Mouse (Mus musculus) macrophage (primary cell): ENCODE measurements around the gene Atoh7. TPM values are rescaled to one million over a fixed set of nuclear protein-coding genes. Genes with fewer than 3 reads are reported as not detected.
"Not testable (repeated sequence)": the region's sequence is repeated elsewhere in the genome, so short reads cannot be mapped to it uniquely, and the experiment has no call there.

Experiments
- H3K27ac ChIP-seq: fragments of 350-480 bp; formaldehyde crosslinking; 2 replicates; pipeline ENCODE4 v1.9.0; 2021
- H3K36me3 ChIP-seq: fragments of 350-480 bp; formaldehyde crosslinking; 2 replicates; pipeline ENCODE4 v1.9.0; 2021; ENCODE audit errors: inconsistent target
- H3K4me3 ChIP-seq: fragments of 350-480 bp; formaldehyde crosslinking; 2 replicates; pipeline ENCODE4 v1.9.0; 2021; ENCODE audit errors: inconsistent target
- H3K79me2 ChIP-seq: fragments of 350-480 bp; formaldehyde crosslinking; 2 replicates; pipeline ENCODE4 v1.9.0; 2021; ENCODE audit errors: inconsistent target
- WGBS: methylation state at CpG from one replicate; pipeline ENCODE4 v1.1.7; 2026; ENCODE audit warnings: inconsistent platforms; ENCODE audit not compliant: missing documents; 5-methylcytosine and 5-hydroxymethylcytosine counted together
- polyA plus RNA-seq: library from polyadenylated mRNA; stranded (reverse); fragments of 250-400 nt; gene quantifications from 3 replicates; pipeline ENCODE4 v1.2.4, GENCODE M21; 2018; ENCODE audit warnings: inconsistent platforms
- total RNA-seq, 78 experiments: library from RNA; depleted of rRNA; stranded (reverse); fragments of 250-400 nt; gene quantifications; 1 replicate in 9 of 78; 2 replicates in 24 of 78; 3 replicates in 43 of 78; 4 replicates in 2 of 78; pipeline ENCODE4 v1.2.4; 2018; ENCODE audit warnings: inconsistent platforms in 56 of 78

Gene Atoh7
- total RNA-seq (2018; cell fraction: chromatin; rRNA removed): not detected
- not detected for total RNA-seq (2018; cell fraction: cytosol; rRNA removed)
- not detected for total RNA-seq (2018; cell fraction: nucleus; rRNA removed)
- polyA plus RNA-seq: not detected in 3 replicates

GRCm38 (mm10) chr10:63099521-63099920 is at the start of gene Atoh7:
Atoh7 (plus strand) TSS chr10:63099651.
- Histone ChIP-seq H3K79me2 (no peaks in the 10 kb centered on the region), H3K27ac (no peak within 1 kb of the TSS), H3K4me3 (no peak within 1 kb of the TSS), H3K36me3 (no peaks in the 10 kb centered on the region)
- 54% methylated on average over 16 of the region's 16 CpGs for WGBS

DNA sequence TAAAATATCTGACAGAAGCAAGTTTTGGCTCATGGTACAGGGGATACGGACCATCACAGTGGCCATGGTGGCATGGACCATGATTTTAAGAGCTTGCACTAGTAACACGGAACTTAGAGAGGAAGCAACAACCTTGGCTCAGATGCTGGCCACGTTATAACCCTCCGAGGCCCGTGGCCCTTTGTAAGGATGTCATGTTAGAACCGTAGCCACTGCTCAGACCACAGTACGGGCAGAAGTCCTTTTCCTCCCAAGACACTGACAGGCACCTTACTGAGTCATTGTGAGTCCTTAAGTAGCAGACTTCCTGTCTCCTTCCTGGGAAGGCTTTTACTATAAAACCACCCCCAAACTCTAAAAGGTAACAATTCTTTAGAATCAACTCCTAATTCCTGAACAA is 48.2 kb upstream of the Atoh7 start:
- Histone ChIP-seq H3K36me3 (no peaks in the 10 kb centered on the region), H3K4me3 (no peak overlapping the region), H3K79me2 (no peaks in the 10 kb centered on the region), H3K27ac (no peak overlapping the region)
- 28% methylated on average over 7 of the region's 7 CpGs for WGBS

- H3K4me3 ChIP-seq: no peak overlapping the region
- no peaks in the 10 kb centered on the region for H3K36me3 ChIP-seq
- H3K79me2 ChIP-seq: no peaks in the 10 kb centered on the region
- WGBS: 90% methylated on average over 6 of the region's 6 CpGs
- no peak overlapping the region for H3K27ac ChIP-seq
Observed at GRCm38 (mm10) chr10:63052011-63052410, 47.4 kb upstream of the Atoh7 start.

DNA sequence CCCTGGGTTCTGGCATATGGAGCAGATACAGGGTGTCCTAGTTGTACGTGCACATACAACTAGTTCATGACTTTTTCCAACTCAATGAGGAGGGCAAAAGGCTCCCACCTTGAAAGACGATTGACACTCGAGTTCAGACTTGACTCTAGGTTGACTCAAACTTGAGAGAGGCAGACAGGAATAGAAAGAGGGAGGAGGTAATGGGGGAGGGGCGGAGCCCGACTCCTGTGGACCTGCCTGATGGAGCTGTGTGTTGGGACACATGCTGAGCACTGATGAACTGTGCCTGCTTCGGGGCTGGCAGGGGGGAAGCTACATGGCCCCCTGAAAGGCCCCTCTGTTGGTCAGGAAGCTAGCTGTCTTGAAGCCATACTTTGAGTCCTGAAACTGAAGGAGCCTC is 46.4 kb upstream of the Atoh7 start:
- no peaks in the 10 kb centered on the region for H3K79me2 ChIP-seq
- no peak overlapping the region for H3K27ac ChIP-seq
- 59% methylated on average over 6 of the region's 6 CpGs for WGBS
- H3K4me3 ChIP-seq: no peak overlapping the region
- no peaks in the 10 kb centered on the region for H3K36me3 ChIP-seq

DNA sequence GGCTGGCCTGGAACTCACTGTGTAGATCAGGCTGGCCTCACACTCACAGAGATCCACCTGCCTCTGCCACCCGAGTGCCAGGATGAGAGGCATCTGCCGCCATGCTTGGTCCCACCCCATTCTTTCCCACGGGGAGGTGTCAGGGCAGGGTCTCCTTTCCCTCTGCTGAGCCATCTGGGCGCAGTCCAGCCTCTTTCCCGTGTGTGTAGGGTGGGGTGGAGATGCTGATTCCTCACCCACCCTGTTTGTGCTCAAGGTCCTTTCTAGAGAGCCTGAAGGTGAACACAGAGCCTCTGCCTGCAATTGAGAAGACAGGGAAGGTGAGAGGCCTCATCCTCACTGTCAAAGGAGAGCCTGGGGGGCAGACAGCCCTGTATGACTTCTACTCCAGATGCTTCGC is 45.4 kb upstream of the Atoh7 start:
- not testable (repeated sequence) for H3K27ac ChIP-seq, H3K79me2 ChIP-seq, H3K36me3 ChIP-seq, H3K4me3 ChIP-seq
- WGBS: 90% methylated on average over 5 of the region's 6 CpGs

GRCm38 (mm10) chr10:63054586-63054985 is 44.9 kb upstream of the Atoh7 start:
- H3K27ac ChIP-seq: no peak overlapping the region
- H3K4me3 ChIP-seq: no peak overlapping the region
- WGBS: 97% methylated on average over 2 of the region's 2 CpGs
- no peaks in the 10 kb centered on the region for H3K36me3 ChIP-seq
- no peaks in the 10 kb centered on the region for H3K79me2 ChIP-seq

DNA sequence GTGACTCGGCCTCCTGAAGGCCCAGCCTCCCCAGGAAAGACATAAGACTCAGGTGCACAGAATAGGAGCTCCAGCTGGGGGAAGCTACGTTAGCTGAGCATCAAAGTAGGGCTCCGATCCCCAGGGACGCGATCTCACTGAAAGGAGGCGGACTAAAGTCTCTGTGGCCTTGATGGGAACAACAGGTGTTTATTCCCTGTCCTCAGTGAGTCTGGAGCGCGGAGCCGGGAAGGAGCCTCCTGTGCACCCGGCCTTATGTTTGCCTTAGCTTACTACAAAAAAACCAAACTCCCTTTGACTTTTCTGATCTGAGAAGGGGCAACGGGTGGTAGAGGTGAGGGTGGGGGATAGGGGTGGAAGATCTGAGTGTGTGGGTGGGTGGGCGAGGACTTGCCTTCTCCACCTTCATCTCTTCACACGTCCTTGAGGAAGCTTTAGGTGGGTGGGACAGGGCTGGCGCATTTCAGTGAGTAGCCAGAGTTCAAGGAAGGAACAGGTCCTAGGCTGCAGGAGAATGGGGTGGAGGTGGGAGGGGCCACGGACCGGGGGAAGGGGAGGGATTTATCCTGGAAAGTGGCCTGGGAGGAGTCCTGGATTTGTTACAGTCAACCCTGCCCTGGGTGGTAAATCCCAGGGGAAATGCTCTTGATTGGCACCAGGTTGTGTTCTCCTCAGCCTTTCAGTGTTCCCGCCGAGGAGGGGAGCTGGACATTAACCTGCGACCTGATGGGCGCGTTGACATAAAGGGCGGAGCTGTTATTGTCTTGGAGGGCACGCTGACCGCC is 42.3 kb upstream of the Atoh7 start:
- H3K36me3 ChIP-seq: no peaks in the 10 kb centered on the region
- no peak overlapping the region for H3K27ac ChIP-seq
- 82% methylated on average over 24 of the region's 24 CpGs for WGBS
- H3K4me3 ChIP-seq: no peak overlapping the region
- H3K79me2 ChIP-seq: no peaks in the 10 kb centered on the region

GRCm38 (mm10) chr10:63059862-63060261 is 39.6 kb upstream of the Atoh7 start, which contains the start of gene Pbld1:
Pbld1 (plus strand) TSS chr10:63060162.
- WGBS: 96% methylated on average over 2 of the region's 2 CpGs
- Histone ChIP-seq H3K36me3 (no peaks in the 10 kb centered on the region), H3K79me2 (no peaks in the 10 kb centered on the region), H3K27ac (no peak within 1 kb of the TSS), H3K4me3 (no peak within 1 kb of the TSS)

- Histone ChIP-seq H3K27ac (no peak overlapping the region), H3K36me3 (no peaks in the 10 kb centered on the region), H3K4me3 (no peak overlapping the region), H3K79me2 (no peaks in the 10 kb centered on the region)
- WGBS: 34% methylated on average over 11 of the region's 11 CpGs
Observed at GRCm38 (mm10) chr10:63060406-63060805, 39.0 kb upstream of the Atoh7 start.

DNA sequence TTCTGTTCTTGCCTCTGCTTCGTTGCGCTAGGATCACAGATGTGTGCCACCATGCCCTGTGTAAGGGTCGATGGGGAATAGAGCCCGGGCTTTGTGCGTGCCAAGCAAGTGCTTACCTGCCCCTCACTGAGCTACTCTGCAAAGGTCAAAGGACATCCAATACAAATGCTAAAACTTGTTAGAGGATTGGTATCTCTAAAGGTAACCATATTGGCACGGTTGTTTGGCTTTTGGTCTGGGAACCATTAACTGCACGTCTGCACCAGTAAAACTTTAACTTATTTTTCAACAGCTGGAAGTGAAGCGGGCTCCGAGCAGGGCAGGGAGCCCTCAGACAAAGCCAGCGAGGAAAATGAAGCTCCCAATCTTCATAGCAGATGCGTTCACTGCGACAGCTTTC is 38.2 kb upstream of the Atoh7 start:
- WGBS: 95% methylated on average over 10 of the region's 12 CpGs
- H3K27ac ChIP-seq: no peak overlapping the region
- H3K4me3 ChIP-seq: no peak overlapping the region

GRCm38 (mm10) chr10:63062696-63063095 is 36.8 kb upstream of the Atoh7 start:
- Histone ChIP-seq H3K27ac (no peak overlapping the region), H3K4me3 (no peak overlapping the region)

More for the DNA sequence above, 38.2 kb upstream of the Atoh7 start:
- no peaks in the 10 kb centered on the region for H3K36me3 ChIP-seq
- no peaks in the 10 kb centered on the region for H3K79me2 ChIP-seq

DNA sequence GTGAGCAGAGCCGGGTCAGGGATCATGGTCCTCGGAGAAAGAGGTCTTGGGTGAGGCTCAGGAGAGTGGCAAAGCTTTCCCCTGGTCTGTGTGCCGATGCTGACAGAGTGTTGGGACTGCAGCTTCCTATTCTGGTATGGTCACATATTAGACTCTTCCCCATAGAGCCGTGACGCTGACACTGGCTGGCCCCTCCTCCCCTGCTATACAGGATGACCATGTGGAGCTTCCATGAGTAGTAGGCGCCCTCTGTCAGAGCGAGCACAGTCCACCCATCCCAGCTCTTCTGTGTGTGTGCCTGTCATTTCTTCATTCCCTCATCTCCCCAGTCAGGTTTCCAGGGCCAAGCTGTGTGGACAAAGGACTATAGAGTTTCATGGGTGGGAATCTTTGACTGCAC is 36.1 kb upstream of the Atoh7 start:
- 94% methylated on average over 7 of the region's 7 CpGs for WGBS

More at GRCm38 (mm10) chr10:63062696-63063095, 36.8 kb upstream of the Atoh7 start:
- H3K79me2 ChIP-seq: no peaks in the 10 kb centered on the region
- H3K36me3 ChIP-seq: no peaks in the 10 kb centered on the region
- 98% methylated on average over 5 of the region's 5 CpGs for WGBS

GRCm38 (mm10) chr10:63064516-63064915 is 34.9 kb upstream of the Atoh7 start:
- Histone ChIP-seq H3K36me3 (no peaks in the 10 kb centered on the region), H3K4me3 (no peak overlapping the region), H3K27ac (no peak overlapping the region), H3K79me2 (no peaks in the 10 kb centered on the region)
- WGBS: 91% methylated on average over 5 of the region's 9 CpGs

More for the DNA sequence above, 36.1 kb upstream of the Atoh7 start:
- H3K79me2 ChIP-seq: no peaks in the 10 kb centered on the region
- H3K36me3 ChIP-seq: no peaks in the 10 kb centered on the region
- H3K4me3 ChIP-seq: no peak overlapping the region
- no peak overlapping the region for H3K27ac ChIP-seq

DNA sequence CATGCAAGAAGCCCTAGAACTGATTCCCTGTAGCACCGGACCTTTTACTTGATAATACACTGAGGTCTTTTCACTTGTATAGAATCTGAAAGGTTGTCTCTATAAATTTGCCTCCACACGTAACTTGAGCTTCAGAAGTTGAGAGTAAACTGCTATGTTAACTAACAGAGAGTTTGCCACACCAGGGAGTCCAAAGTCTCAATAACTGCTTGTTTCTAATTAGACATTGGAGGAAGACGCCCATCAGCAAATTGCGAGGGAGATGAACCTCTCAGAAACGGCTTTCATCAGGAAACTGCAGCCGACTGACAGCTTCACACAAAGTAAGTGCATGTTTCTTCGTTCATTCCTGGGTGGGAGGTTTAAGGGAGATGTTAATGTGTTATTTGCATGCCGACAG is 33.9 kb upstream of the Atoh7 start:
- H3K27ac ChIP-seq: no peak overlapping the region
- no peak overlapping the region for H3K4me3 ChIP-seq
- no peaks in the 10 kb centered on the region for H3K79me2 ChIP-seq
- 82% methylated on average over 8 of the region's 8 CpGs for WGBS
- no peaks in the 10 kb centered on the region for H3K36me3 ChIP-seq

DNA sequence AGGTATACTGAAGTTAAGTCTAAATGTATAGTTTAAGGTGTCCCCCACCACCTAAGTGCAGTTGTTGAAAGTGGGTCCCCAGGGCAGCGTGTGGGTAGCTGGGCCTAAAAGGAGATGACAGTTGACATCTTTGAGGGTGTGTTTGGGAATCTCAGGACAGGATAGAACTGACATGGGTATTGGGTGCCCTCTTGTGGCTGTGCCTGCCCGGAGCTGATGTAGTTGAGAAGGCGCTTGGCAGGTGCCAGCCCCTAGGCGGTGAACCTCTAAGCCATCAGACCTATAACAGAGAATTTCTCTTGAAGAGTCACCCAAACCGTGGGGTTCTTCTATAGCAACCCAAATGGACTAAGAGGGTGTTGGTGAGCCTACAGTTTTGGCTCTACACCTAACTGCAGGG is 33.5 kb upstream of the Atoh7 start:
- no peaks in the 10 kb centered on the region for H3K36me3 ChIP-seq

More for the DNA sequence above, 33.5 kb upstream of the Atoh7 start:
- 13% methylated on average over 4 of the region's 5 CpGs for WGBS
- H3K79me2 ChIP-seq: no peaks in the 10 kb centered on the region
- H3K4me3 ChIP-seq: no peak overlapping the region
- no peak overlapping the region for H3K27ac ChIP-seq
